Mouse (Mus musculus) hindbrain, embryonic 12.5 days (tissue): ENCODE data around the gene Adsl. TPM values are rescaled to one million over a fixed set of nuclear protein-coding genes. Genes with fewer than 3 reads are reported as not detected.
A peak's percentile ranks its signal among the peaks of the same experiment; 100 is the strongest.

Experiments used
- ATAC-seq: fragments of 200-750 bp; cut with Nextera tagmentation; 2 replicates; pipeline ENCODE4 v1.8.0; 2017; ENCODE audit warnings: moderate TSS enrichment; ENCODE audit not compliant: low FRiP score
- H3K27ac ChIP-seq: fragments of 300-500 bp; sonication (generic); 2 replicates; pipeline ENCODE4 v1.5.1; 2016; ENCODE audit warnings: mild to moderate bottlenecking
- H3K27me3 ChIP-seq: fragments of 300-500 bp; sonication (generic); 2 replicates; pipeline ENCODE4 v1.6.1; 2016; ENCODE audit warnings: mild to moderate bottlenecking
- H3K36me3 ChIP-seq: fragments of 300-500 bp; sonication (generic); 2 replicates; pipeline ENCODE4 v1.6.1; 2016; ENCODE audit warnings: mild to moderate bottlenecking
- H3K4me1 ChIP-seq: fragments of 300-500 bp; sonication (generic); 2 replicates; pipeline ENCODE4 v1.6.1; 2016
- H3K4me2 ChIP-seq: fragments of 300-500 bp; sonication (generic); replicated peaks from 2 replicates; pipeline ENCODE4 v1.6.1; 2016; ENCODE audit warnings: mild to moderate bottlenecking
- H3K4me3 ChIP-seq: fragments of 300-500 bp; sonication (generic); 2 replicates; pipeline ENCODE4 v1.5.1; 2016; ENCODE audit warnings: mild to moderate bottlenecking
- H3K9ac ChIP-seq: fragments of 300-500 bp; sonication (generic); 2 replicates; pipeline ENCODE4 v1.6.1; 2016; ENCODE audit warnings: mild to moderate bottlenecking, moderate library complexity
- H3K9me3 ChIP-seq: fragments of 300-500 bp; sonication (generic); replicated peaks from 2 replicates; pipeline ENCODE4 v1.6.1; 2016; ENCODE audit warnings: mild to moderate bottlenecking
- WGBS: fragments of 180-500 bp; shearing (Covaris S2); methylation state at CpG from one replicate; pipeline ENCODE4 v1.1.7; 2016; 5-methylcytosine and 5-hydroxymethylcytosine counted together
- microRNA-seq: library from miRNA; unstranded; fragments of <30 nt; microRNA quantifications from one replicate; pipeline ENCODE4, GENCODE M21; 2017
- polyA plus RNA-seq: library from polyadenylated mRNA; unstranded; fragments of >200 nt; fragmentation: Nextera tagmentation; extraction: Ambion mirVana; gene quantifications from 2 replicates; pipeline ENCODE4 v1.2.1, GENCODE M21; 2016

Gene Adsl
- polyA plus RNA-seq, 1 experiment from 2014 or later: 114 TPM

- ATAC-seq: no peak
- H3K9me3 ChIP-seq: no peaks in the 10 kb centered on the region
- peaks cover 88% of the 10 kb centered on the region for H3K36me3 ChIP-seq
- no peak overlapping the region for H3K4me3 ChIP-seq
- no peak overlapping the region for H3K9ac ChIP-seq
- WGBS: 88% methylated on average over 5 of the region's 5 CpGs
- H3K4me2 ChIP-seq: no peak overlapping the region
- no peaks in the 10 kb centered on the region for H3K4me1 ChIP-seq
- no peak overlapping the region for H3K27ac ChIP-seq
- no peaks in the 10 kb centered on the region for H3K27me3 ChIP-seq
These were observed 66.9 kb downstream of the Adsl start for GRCm38 (mm10) chr15:81015068-81015744.

- ATAC-seq: no peak
These were observed 68.2 kb downstream of the Adsl start for GRCm38 (mm10) chr15:81016488-81016887.

DNA sequence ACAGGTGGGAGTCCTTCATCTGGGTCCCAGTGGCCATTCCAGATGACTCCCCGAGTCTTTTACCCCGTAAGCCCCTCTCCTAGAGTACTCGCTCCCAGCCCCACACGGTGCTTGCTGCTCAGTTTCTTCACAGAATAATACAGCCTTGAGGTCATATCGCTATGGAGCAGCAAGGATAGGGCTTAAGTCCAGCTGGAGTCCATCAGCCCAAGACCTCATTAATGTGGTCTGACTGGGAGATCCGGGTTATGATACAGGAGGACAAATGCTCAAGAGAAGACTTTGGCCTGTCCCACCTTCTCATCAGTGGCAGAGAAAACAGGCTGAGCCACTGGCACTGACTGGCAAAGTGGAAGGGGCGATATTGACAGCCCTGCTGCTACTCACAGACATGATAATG, 69.0 kb downstream of the Adsl start:
- Histone ChIP-seq H3K4me2 (no peak overlapping the region), H3K4me1 (no peaks in the 10 kb centered on the region), H3K4me3 (no peak overlapping the region), H3K27ac (no peak overlapping the region), H3K27me3 (no peaks in the 10 kb centered on the region), H3K9me3 (no peaks in the 10 kb centered on the region), H3K9ac (no peak overlapping the region), H3K36me3 (peaks cover 83% of the 10 kb centered on the region)
- 97% methylated on average over 7 of the region's 7 CpGs for WGBS
- no peak for ATAC-seq

More at GRCm38 (mm10) chr15:81016488-81016887, 68.2 kb downstream of the Adsl start:
- H3K4me1 ChIP-seq: no peaks in the 10 kb centered on the region
- H3K36me3 ChIP-seq: peaks cover 88% of the 10 kb centered on the region
- H3K4me3 ChIP-seq: no peak overlapping the region
- no peak overlapping the region for H3K9ac ChIP-seq
- WGBS: 95% methylated on average over 10 of the region's 10 CpGs
- no peaks in the 10 kb centered on the region for H3K9me3 ChIP-seq
- H3K27me3 ChIP-seq: no peaks in the 10 kb centered on the region
- H3K4me2 ChIP-seq: no peak overlapping the region
- H3K27ac ChIP-seq: no peak overlapping the region

Small RNAs within 50 kb of the gene (microRNA-seq; reads per million reads assigned to microRNA genes)
- gene Mir5113: 23.0 reads per million, percentile 30 among the genes with 10 or more reads in this experiment

Other genes with a start within 250 kb of the Adsl start
- gene Tnrc6b, start 237.2 kb upstream of the Adsl start, polyA plus RNA-seq: 52.2 and 55.6 TPM in 2 replicates
- gene Sgsm3, start 29.3 kb downstream of the Adsl start, polyA plus RNA-seq: 43.1 and 46.4 TPM in 2 replicates
- gene Mrtfa, start 242.3 kb downstream of the Adsl start, polyA plus RNA-seq: 29.8 and 30.6 TPM in 2 replicates